Mouse (Mus musculus) G1E (cell line): ENCODE results near the gene Nedd4.

Source experiments
- CTCF ChIP-seq: IDR thresholded peaks from 2 replicates; pipeline ENCODE4 v1.5.1; 2012; ENCODE audit warnings: low read depth, low read length, inconsistent platforms, mixed read lengths
- GATA1 ChIP-seq: IDR thresholded peaks from 2 replicates; pipeline ENCODE4 v1.6.1; 2012; ENCODE audit warnings: borderline replicate concordance, low read length, inconsistent platforms, mixed read lengths
- GATA2 ChIP-seq: IDR thresholded peaks from 2 replicates; pipeline ENCODE4 v1.6.1; 2012; ENCODE audit warnings: low read depth, low read length, inconsistent platforms, borderline replicate concordance
- POLR2AphosphoS5 ChIP-seq: IDR thresholded peaks from 2 replicates; pipeline ENCODE4 v1.6.1; 2012; ENCODE audit warnings: low read depth, low read length, inconsistent platforms; ENCODE audit not compliant: insufficient replicate concordance
- TAL1 ChIP-seq: conservative IDR thresholded peaks from 2 replicates; pipeline ENCODE4 v1.6.1; 2012; ENCODE audit warnings: low read depth, low read length, inconsistent platforms, mixed read lengths

GRCm38 (mm10) chr9:72714945-72715344 lies 52.8 kb downstream of the Nedd4 start:
- TF ChIP-seq POLR2AphosphoS5 (no peak), CTCF (no peak), GATA1 (no peak), TAL1 (no peak), GATA2 (no peak)
